Mouse (Mus musculus): ENCODE measurements around the gene Nol6. TPM values are rescaled to one million over a fixed set of nuclear protein-coding genes. Genes with fewer than 3 reads are reported as not detected.

Gene Nol6
- polyA plus RNA-seq, 1 experiment: 57.4 TPM

DNA sequence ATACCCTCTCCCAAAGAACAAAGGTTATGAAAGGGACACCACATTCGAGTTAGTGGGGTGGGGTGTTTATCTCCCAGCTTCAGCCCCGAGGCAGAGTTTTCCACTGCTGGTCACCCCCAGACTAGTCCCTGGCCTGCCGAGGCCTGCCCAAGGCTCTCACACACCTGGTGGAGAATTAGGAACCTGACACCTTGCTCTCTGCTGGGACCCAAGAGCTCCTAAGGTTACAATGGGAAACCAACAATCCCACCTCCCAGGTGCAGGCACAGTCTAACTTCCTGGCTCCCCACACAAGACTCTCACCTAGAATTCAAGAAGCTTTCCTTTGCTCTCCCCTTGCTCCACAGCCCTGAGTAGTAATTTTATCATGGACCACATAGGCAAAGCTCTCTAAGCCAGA, 7.4 kb downstream of the Nol6 start:
- no peak for TF ChIP-seq POLR2A (IDR thresholded peaks at IDR 0.05; ENCODE audit: borderline replicate concordance, extremely low read depth, insufficient read depth, insufficient read length, poor library complexity, severe bottlenecking)
- no peak for TF ChIP-seq CTCF (IDR thresholded peaks at IDR 0.05; ENCODE audit: borderline replicate concordance, extremely low read depth, insufficient read depth, insufficient read length)
- no peak for DNase-seq (ENCODE audit: low read depth)

DNA sequence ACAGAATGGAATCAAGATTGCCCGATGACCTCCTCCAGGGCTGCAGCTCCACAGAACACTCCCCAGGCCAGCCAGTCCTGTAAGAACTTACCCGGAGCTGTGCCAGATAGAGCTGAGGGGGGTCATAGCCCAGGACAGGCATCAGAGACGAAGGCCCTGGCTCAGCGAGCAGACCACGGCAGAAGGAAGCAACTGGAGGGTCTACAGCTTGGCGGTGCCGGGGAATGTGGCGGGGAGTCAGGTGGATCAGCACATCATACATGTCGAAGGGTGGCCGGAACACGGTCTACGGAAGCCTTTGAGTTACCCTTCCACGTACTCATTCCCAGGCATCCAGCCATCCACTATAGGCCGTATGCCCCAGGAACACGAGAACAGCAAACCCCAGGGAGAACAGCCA, 8.5 kb downstream of the Nol6 start:
- TF ChIP-seq CTCF (IDR thresholded peaks at IDR 0.05; ENCODE audit: borderline replicate concordance, extremely low read depth, insufficient read depth, insufficient read length) (no peak), POLR2A (IDR thresholded peaks at IDR 0.05; ENCODE audit: borderline replicate concordance, extremely low read depth, insufficient read depth, insufficient read length, poor library complexity, severe bottlenecking) (no peak)
- DNase-seq (ENCODE audit: low read depth): no peak

GRCm38 (mm10) chr4:41115074-41115473, 9.2 kb downstream of the Nol6 start:
- no peak for DNase-seq (ENCODE audit: low read depth)
- no peak for TF ChIP-seq POLR2A (IDR thresholded peaks at IDR 0.05; ENCODE audit: borderline replicate concordance, extremely low read depth, insufficient read depth, insufficient read length, poor library complexity, severe bottlenecking)
- TF ChIP-seq CTCF (IDR thresholded peaks at IDR 0.05; ENCODE audit: borderline replicate concordance, extremely low read depth, insufficient read depth, insufficient read length): no peak

DNA sequence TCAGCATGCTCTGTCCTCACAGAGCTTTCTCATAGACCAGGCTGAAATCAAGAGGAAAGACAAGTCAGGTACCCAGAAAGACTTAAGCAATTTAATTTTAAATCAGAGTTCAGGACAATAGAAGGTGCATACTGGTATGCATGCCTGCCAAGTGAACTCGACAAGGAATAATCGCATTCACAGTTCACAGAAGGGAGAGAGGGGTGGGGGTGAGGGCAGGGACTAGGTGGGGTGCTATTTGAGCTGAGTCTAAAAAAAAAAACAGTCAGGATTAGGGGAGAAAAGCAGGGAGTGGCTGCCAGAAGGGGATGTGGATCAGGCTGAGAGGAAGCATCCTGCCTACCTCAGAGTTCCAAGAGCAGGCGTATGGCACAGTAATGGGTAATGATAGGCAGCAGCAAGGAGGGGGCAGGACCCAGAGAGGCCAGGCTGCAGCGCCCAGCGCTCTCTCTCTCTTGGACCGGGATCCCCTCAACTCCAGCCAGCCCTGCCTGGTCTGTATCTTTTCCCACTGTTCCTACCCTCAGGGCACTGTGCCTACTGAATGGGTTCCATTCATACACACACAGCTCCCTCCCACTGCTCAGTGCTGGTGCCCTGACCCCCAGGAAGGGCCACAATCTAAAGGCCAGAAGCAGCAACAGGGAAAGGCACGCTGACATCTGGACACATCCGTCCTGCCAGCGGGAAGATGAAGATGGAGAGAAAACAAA, 9.7 kb downstream of the Nol6 start:
- no peak for DNase-seq (ENCODE audit: low read depth)
- TF ChIP-seq POLR2A (IDR thresholded peaks at IDR 0.05; ENCODE audit: borderline replicate concordance, extremely low read depth, insufficient read depth, insufficient read length, poor library complexity, severe bottlenecking) (no peak), CTCF (IDR thresholded peaks at IDR 0.05; ENCODE audit: borderline replicate concordance, extremely low read depth, insufficient read depth, insufficient read length) (no peak)

- TF ChIP-seq POLR2A (IDR thresholded peaks at IDR 0.05; ENCODE audit: borderline replicate concordance, extremely low read depth, insufficient read depth, insufficient read length, poor library complexity, severe bottlenecking) (no peak), CTCF (IDR thresholded peaks at IDR 0.05; ENCODE audit: borderline replicate concordance, extremely low read depth, insufficient read depth, insufficient read length) (no peak)
- no peak for DNase-seq (ENCODE audit: low read depth)
These were observed 15.4 kb downstream of the Nol6 start for GRCm38 (mm10) chr4:41108717-41109425.

GRCm38 (mm10) chr4:41107440-41107839, 16.8 kb downstream of the Nol6 start:
- peak; percentile 60 for DNase-seq (ENCODE audit: low read depth)
- TF ChIP-seq CTCF (IDR thresholded peaks at IDR 0.05; ENCODE audit: borderline replicate concordance, extremely low read depth, insufficient read depth, insufficient read length): no peak
- TF ChIP-seq POLR2A (IDR thresholded peaks at IDR 0.05; ENCODE audit: borderline replicate concordance, extremely low read depth, insufficient read depth, insufficient read length, poor library complexity, severe bottlenecking): no peak

DNA sequence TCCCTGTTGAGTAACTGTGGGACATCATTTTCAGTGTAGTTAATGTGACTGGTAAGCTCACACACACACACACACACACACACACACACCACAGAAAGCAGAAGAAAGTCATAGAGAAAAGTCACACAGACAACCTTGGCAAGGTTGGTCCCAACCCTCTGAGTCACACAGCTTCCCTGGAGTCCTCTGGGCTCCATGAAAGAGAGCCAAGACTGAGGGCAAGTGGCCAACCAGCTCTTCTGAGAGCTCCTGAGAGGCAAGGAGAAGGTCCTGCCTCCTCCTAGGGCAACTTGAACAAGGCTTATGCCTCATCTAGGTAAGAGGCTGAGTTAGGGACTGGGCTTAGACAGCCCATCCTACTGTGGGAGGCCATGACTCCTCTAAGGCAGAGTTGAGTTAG, 21.4 kb downstream of the Nol6 start:
- no peak for TF ChIP-seq POLR2A (IDR thresholded peaks at IDR 0.05; ENCODE audit: borderline replicate concordance, extremely low read depth, insufficient read depth, insufficient read length, poor library complexity, severe bottlenecking)
- no peak for TF ChIP-seq CTCF (IDR thresholded peaks at IDR 0.05; ENCODE audit: borderline replicate concordance, extremely low read depth, insufficient read depth, insufficient read length)
- no peak for DNase-seq (ENCODE audit: low read depth)

DNA sequence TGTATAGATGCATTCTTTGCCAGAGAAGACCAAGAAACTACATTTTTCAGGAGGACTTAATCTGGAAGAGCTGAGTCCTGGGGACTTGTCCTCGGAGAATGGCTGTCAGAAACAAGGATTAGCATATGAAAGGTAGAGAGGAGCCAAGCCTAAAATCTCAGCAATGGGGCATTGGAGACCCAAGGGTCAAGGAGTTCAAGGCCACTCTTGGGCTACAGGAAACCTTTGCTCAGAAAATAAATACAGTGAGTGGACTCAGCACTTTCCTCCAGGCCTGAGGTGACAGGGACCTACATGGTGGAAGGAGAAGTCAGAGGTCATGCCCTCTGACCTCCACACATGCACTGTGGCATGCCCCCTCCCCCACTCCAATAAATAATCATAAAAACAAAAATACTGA, 23.3 kb downstream of the Nol6 start:
- no peak for TF ChIP-seq CTCF (IDR thresholded peaks at IDR 0.05; ENCODE audit: borderline replicate concordance, extremely low read depth, insufficient read depth, insufficient read length)
- TF ChIP-seq POLR2A (IDR thresholded peaks at IDR 0.05; ENCODE audit: borderline replicate concordance, extremely low read depth, insufficient read depth, insufficient read length, poor library complexity, severe bottlenecking): no peak
- no peak for DNase-seq (ENCODE audit: low read depth)

GRCm38 (mm10) chr4:41098577-41098951, 25.7 kb downstream of the Nol6 start:
- no peak for TF ChIP-seq CTCF (IDR thresholded peaks at IDR 0.05; ENCODE audit: borderline replicate concordance, extremely low read depth, insufficient read depth, insufficient read length)
- no peak for TF ChIP-seq POLR2A (IDR thresholded peaks at IDR 0.05; ENCODE audit: borderline replicate concordance, extremely low read depth, insufficient read depth, insufficient read length, poor library complexity, severe bottlenecking)
- DNase-seq (ENCODE audit: low read depth): peak; percentile 23

DNA sequence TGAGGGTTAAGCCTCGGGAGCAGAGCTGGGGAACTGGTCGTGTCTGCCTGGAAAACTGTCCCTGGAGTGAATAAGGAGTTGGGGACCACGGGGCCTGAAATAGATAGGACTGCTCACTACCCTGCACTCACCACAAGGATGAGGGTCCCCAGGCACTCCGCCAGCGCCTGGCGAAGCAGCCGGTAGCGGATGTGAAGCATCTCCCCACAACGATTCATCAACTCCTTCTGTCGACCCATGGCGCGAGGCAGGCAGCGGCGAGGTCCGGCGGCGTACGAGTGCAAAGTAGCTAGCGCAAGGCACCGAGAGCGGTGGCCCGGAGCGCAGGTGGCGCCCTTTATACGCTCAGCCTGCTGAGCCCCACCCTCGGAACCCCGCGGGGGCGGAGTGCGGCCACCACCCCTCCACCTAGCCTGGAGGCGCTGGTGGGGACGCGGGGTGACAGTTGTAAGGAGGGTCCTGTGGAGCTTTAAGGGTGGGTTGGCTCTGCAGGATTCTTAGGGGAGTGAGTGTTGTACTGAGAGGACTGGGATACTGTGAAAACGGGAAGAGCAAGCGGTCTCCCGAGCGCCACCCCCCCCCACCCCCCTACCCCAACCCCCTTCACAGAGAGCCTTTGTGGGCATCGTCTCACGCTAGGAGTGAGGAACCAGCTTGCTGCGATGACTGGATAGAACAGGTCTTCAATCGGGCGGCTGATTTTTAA, 26.2 kb downstream of the Nol6 start, which contains the start of gene Aqp3:
TSS of gene Aqp3 (minus strand) at position 313 of the 706 bp plus-strand sequence.
- peak; percentile 58 for DNase-seq (ENCODE audit: low read depth)
- no peak for TF ChIP-seq CTCF (IDR thresholded peaks at IDR 0.05; ENCODE audit: borderline replicate concordance, extremely low read depth, insufficient read depth, insufficient read length)
- TF ChIP-seq POLR2A (IDR thresholded peaks at IDR 0.05; ENCODE audit: borderline replicate concordance, extremely low read depth, insufficient read depth, insufficient read length, poor library complexity, severe bottlenecking): no peak

DNA sequence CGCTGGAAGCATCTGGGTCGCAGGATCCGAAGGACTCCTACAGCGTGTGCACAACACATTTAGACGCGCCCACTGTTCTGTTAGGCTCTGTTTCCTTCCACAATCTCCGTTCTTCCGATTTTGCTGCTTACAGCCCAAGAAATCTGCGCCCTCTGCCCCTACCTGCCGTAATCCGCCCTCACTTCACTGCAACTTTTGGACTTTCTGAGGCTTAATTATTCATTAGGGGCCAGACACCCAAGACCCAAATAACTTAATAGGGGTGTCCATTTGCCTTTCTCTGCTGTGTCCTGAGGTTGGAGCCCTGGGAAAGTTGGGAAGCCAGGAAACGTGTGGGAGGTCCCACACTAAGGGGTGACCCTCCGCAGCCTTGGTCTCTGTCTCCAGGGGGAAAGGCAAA, 26.9 kb downstream of the Nol6 start:
- TF ChIP-seq POLR2A (IDR thresholded peaks at IDR 0.05; ENCODE audit: borderline replicate concordance, extremely low read depth, insufficient read depth, insufficient read length, poor library complexity, severe bottlenecking) (no peak), CTCF (IDR thresholded peaks at IDR 0.05; ENCODE audit: borderline replicate concordance, extremely low read depth, insufficient read depth, insufficient read length) (no peak)
- no peak for DNase-seq (ENCODE audit: low read depth)
